Mouse (Mus musculus): ENCODE results near the gene Mettl6. TPM values are rescaled to one million over a fixed set of nuclear protein-coding genes. Genes with fewer than 3 reads are reported as not detected.
"Not testable (repeated sequence)": the region's sequence is repeated elsewhere in the genome, so short reads cannot be mapped to it uniquely, and the experiment has no call there.

Mettl6 gene
- polyA plus RNA-seq, 1 experiment, result 3.3 TPM

DNA sequence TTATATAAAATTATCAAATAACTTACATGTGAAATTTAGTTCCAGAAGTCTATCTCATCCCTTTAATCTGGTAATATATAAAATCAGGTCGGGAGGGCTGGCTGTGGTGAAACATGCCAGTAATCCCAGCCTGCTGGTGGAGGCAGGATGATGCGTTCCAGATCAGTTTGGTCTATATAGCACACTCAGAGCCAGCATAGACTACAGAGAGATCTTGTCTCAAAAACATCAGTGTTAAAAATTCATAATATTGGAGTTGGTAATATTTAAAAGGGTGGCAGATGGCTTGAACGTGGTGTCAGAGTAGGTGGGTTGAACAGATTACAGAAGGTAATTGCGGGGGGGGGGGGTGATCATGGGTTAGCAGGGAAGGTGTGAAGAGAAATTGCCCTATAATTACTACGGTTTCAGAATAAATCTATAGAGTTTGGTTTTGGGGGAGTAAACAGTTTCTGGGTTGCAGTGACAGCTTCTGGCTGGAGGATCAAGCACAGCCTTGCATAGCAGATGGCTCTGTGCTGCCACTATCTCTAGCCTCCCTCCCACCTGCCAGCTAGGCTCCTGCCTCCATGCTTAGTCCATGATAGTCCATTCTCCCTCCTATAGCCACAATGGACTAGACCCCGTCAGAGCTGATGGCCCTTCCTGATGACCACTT lies 38.6 kb downstream of the Mettl6 start:
- WGBS, result 79% methylated on average over 6 of the region's 6 CpGs
- H3K36me3 ChIP-seq (ENCODE audit: control insufficient read depth, insufficient read depth, low read length), result no peaks in the 10 kb centered on the region
- TF ChIP-seq POLR2A (IDR thresholded peaks at IDR 0.05; ENCODE audit: low read depth, low read length), result no peak
- no peak for TF ChIP-seq CTCF (IDR thresholded peaks at IDR 0.05; ENCODE audit: extremely low read depth, insufficient read length, insufficient replicate concordance, low read depth, low read length)
- no peak overlapping the region for H3K27ac ChIP-seq (ENCODE audit: insufficient read depth, low read depth, low read length)
- H3K4me3 ChIP-seq (ENCODE audit: low read depth, low read length), result no peak overlapping the region
- H3K27me3 ChIP-seq (ENCODE audit: control insufficient read depth, insufficient read depth, low read length), result no peaks in the 10 kb centered on the region
- H3K4me1 ChIP-seq (ENCODE audit: control insufficient read depth, insufficient read depth, insufficient read length, low read length), result no peaks in the 10 kb centered on the region

DNA sequence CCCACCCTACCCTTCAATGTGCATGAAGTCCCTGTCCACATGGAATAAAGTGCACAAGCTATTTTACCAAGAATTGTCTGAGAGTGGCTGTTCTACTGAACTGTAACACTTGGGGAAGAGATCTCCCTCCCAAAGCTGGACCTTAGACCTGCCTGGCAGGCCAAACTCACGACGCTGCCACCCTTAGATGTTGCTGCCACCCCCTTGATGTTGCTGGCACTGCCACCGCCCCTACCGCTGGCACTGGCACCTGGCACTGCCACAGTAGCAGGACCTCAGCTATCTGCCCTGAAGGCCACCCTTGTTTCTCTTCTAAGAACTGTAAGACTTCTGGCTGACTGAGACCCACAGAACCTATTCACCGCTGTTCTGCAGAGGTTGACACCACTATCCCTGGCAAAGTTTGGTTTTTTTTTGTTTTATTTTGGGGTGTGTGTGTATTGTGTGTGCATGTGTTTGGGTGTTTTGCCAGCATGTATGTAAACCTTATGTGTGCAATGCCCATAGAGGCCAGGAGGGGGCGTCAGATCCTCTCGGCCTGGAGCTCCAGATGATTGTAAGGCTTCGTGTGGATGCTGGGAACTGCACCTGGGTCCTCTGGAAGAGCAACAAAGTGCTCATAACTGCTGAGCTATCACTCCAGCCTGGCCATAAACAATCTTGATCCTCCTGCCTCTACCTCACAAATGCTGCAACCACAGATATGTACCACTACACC lies 39.8 kb downstream of the Mettl6 start:
- Histone ChIP-seq H3K27me3 (ENCODE audit: control insufficient read depth, insufficient read depth, low read length) (no peaks in the 10 kb centered on the region), H3K27ac (ENCODE audit: insufficient read depth, low read depth, low read length) (no peak overlapping the region), H3K36me3 (ENCODE audit: control insufficient read depth, insufficient read depth, low read length) (no peaks in the 10 kb centered on the region), H3K4me1 (ENCODE audit: control insufficient read depth, insufficient read depth, insufficient read length, low read length) (no peaks in the 10 kb centered on the region), H3K4me3 (ENCODE audit: low read depth, low read length) (no peak overlapping the region)
- WGBS, result 74% methylated on average over 8 of the region's 8 CpGs
- TF ChIP-seq POLR2A (IDR thresholded peaks at IDR 0.05; ENCODE audit: low read depth, low read length) (no peak), CTCF (IDR thresholded peaks at IDR 0.05; ENCODE audit: extremely low read depth, insufficient read length, insufficient replicate concordance, low read depth, low read length) (peak; percentile 30; the same call in 1 of the 2 replicates)

DNA sequence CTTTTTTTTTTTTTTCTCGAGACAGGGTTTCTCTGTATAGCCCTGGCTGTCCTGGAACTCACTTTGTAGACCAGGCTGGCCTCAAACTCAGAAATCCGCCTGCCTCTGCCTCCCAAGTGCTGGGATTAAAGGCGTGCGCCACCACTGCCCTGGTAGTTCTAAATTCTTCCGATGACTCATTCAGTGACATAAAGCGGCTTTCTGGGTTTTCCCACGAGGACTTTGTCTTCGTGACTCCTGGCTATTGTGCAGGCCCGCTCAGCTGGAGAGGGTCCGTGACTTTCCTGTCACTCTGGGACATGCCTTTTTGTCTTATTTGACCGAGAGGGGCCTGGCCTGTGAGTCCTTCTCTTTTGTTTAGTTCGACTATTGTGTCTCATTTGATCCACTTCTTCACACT lies 40.9 kb downstream of the Mettl6 start:
- not testable (repeated sequence) for H3K27me3 ChIP-seq (ENCODE audit: control insufficient read depth, insufficient read depth, low read length); H3K4me1 ChIP-seq (ENCODE audit: control insufficient read depth, insufficient read depth, insufficient read length, low read length); H3K4me3 ChIP-seq (ENCODE audit: low read depth, low read length); H3K36me3 ChIP-seq (ENCODE audit: control insufficient read depth, insufficient read depth, low read length); H3K27ac ChIP-seq (ENCODE audit: insufficient read depth, low read depth, low read length)
- WGBS, result 79% methylated on average over 12 of the region's 12 CpGs

DNA sequence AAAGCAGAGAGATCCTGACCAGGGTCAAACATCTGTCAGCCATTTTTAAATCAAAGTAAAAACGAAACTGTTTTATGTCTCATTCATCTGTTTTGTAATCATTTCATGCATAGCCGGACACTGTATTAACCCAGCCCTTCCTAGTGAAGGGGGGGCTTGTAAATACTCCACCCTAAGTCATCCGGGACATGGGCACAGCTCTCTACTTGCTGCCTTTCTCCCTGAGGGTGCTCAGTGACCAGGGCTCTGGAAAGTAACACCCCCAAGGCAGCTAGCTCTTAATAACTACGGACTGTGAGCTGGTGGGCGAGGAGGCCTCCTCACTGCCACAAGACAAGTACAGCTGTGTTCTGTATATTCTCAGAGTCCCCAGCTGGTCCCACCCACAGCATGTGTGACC lies 45.8 kb downstream of the Mettl6 start:
- Histone ChIP-seq H3K36me3 (ENCODE audit: control insufficient read depth, insufficient read depth, low read length) (no peaks in the 10 kb centered on the region), H3K27ac (ENCODE audit: insufficient read depth, low read depth, low read length) (no peak overlapping the region), H3K4me3 (ENCODE audit: low read depth, low read length) (no peak overlapping the region), H3K27me3 (ENCODE audit: control insufficient read depth, insufficient read depth, low read length) (no peaks in the 10 kb centered on the region), H3K4me1 (ENCODE audit: control insufficient read depth, insufficient read depth, insufficient read length, low read length) (no peaks in the 10 kb centered on the region; the same call in 1 of the 2 replicates)
- 45% methylated on average over 5 of the region's 5 CpGs for WGBS
- TF ChIP-seq CTCF (IDR thresholded peaks at IDR 0.05; ENCODE audit: extremely low read depth, insufficient read length, insufficient replicate concordance, low read depth, low read length) (no peak), POLR2A (IDR thresholded peaks at IDR 0.05; ENCODE audit: low read depth, low read length) (no peak)

DNA sequence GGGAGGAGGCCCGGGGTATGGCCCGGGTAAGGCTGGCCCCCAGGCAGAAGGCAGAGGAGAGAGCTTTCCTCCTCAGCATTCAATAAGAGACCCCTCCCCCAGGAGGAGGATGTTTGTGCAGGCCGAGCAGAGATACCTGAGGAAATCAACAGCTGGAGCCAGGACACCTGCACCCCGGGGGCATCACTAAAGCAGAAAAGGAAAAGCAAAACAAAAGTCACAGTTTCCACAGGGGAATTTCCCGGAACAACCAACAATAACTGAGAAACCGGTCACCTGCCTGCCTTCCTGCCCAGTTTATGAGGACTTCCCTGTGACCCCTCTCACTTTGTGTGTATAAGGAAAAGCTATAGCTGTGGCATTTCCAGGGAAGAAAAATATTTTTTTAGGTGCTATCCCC lies 51.2 kb downstream of the Mettl6 start:
- H3K36me3 ChIP-seq (ENCODE audit: control insufficient read depth, insufficient read depth, low read length), result no peaks in the 10 kb centered on the region

DNA sequence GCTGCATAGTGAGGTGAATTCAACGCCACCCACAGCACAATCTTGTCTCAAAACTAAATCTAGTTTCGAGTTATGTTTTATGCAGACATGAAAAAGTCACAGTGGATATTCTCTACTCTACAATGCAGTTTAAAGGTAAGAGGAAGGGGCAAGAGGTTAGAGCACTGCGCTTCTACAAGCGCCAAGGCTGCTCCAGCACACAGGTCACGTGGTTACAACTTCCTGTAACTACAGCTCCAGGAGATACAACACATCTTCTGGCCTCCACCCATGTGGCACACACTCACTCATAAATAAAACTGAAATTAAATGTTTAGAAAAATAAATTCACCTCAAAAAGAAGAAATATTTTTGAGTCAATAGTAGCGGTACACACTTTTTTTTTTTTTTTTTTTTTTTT lies 54.1 kb downstream of the Mettl6 start:
- peaks cover 3% of the 10 kb centered on the region; the same call in 1 of the 2 replicates for H3K4me1 ChIP-seq (ENCODE audit: control insufficient read depth, insufficient read depth, insufficient read length, low read length)
- WGBS, result 78% methylated on average over 6 of the region's 6 CpGs

More for the DNA sequence above, 51.2 kb downstream of the Mettl6 start:
- H3K27ac ChIP-seq (ENCODE audit: insufficient read depth, low read depth, low read length), result no peak overlapping the region
- TF ChIP-seq CTCF (IDR thresholded peaks at IDR 0.05; ENCODE audit: extremely low read depth, insufficient read length, insufficient replicate concordance, low read depth, low read length), result no peak
- TF ChIP-seq POLR2A (IDR thresholded peaks at IDR 0.05; ENCODE audit: low read depth, low read length), result no peak
- no peaks in the 10 kb centered on the region for H3K27me3 ChIP-seq (ENCODE audit: control insufficient read depth, insufficient read depth, low read length)
- no peaks in the 10 kb centered on the region for H3K4me1 ChIP-seq (ENCODE audit: control insufficient read depth, insufficient read depth, insufficient read length, low read length)
- WGBS, result 66% methylated on average over 6 of the region's 6 CpGs
- H3K4me3 ChIP-seq (ENCODE audit: low read depth, low read length), result no peak overlapping the region

DNA sequence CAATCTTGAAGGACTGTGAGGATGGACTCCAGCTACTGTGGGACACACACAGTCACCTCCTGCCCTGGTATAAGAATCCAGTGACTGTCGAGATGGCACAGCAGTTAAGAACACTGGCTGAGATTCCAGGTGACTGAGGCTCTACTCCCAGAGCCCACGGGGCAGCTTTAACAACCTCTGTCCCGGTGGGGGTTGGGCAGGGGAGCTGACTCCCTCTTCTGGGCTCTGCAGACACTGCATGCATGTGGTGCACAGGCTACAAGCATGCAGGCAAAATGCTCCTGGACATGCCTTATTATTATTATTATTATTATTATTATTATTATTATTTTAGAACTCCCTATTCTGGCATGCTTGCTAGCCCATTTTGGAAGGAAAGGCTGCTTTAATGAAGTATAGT lies 54.6 kb downstream of the Mettl6 start:
- TF ChIP-seq POLR2A (IDR thresholded peaks at IDR 0.05; ENCODE audit: low read depth, low read length) (no peak), CTCF (IDR thresholded peaks at IDR 0.05; ENCODE audit: extremely low read depth, insufficient read length, insufficient replicate concordance, low read depth, low read length) (no peak)
- H3K4me1 ChIP-seq (ENCODE audit: control insufficient read depth, insufficient read depth, insufficient read length, low read length), result peaks cover 7% of the 10 kb centered on the region
- H3K4me3 ChIP-seq (ENCODE audit: low read depth, low read length), result no peak overlapping the region
- whole genome bisulfite sequencing, result 22% methylated on average over 3 of the region's 3 CpGs
- no peaks in the 10 kb centered on the region for H3K36me3 ChIP-seq (ENCODE audit: control insufficient read depth, insufficient read depth, low read length)
- H3K27ac ChIP-seq (ENCODE audit: insufficient read depth, low read depth, low read length), result no peak overlapping the region
- 0 out of 2 replicates have a peak, but pooled peaks cover 1% of the 10 kb centered on the region for H3K27me3 ChIP-seq (ENCODE audit: control insufficient read depth, insufficient read depth, low read length)

More for the DNA sequence above, 54.1 kb downstream of the Mettl6 start:
- H3K27ac ChIP-seq (ENCODE audit: insufficient read depth, low read depth, low read length), result no peak overlapping the region
- no peak overlapping the region for H3K4me3 ChIP-seq (ENCODE audit: low read depth, low read length)
- no peak for TF ChIP-seq POLR2A (IDR thresholded peaks at IDR 0.05; ENCODE audit: low read depth, low read length)
- no peak for TF ChIP-seq CTCF (IDR thresholded peaks at IDR 0.05; ENCODE audit: extremely low read depth, insufficient read length, insufficient replicate concordance, low read depth, low read length)
- no peaks in the 10 kb centered on the region for H3K36me3 ChIP-seq (ENCODE audit: control insufficient read depth, insufficient read depth, low read length)
- no peaks in the 10 kb centered on the region for H3K27me3 ChIP-seq (ENCODE audit: control insufficient read depth, insufficient read depth, low read length)
